Mouse (Mus musculus): ENCODE data around the gene Kri1. TPM values are rescaled to one million over a fixed set of nuclear protein-coding genes. Genes with fewer than 3 reads are reported as not detected.
"Not testable (repeated sequence)": the region's sequence is repeated elsewhere in the genome, so short reads cannot be mapped to it uniquely, and the experiment has no call there.

The Kri1 gene
- polyA plus RNA-seq, 1 experiment from 2014 or later, result 8.7 TPM

DNA sequence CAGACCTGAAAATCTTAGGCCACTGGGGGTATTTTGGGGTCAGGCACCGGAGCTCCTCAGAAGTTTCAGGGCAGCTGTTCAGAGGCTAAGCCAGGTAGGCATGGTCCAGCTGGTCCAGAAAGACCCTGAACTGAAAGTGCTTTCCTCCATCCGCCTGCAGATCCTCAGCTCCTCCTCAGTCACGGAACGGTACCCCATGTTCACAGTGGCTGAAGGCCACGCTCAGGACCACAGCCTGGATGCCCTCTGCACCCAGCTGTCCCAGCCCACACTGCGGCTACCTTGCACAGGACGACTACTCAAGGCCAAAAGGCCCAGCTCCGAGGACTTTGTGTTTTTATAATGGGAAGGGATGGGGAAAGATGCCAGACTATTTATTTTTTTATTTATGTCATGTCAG, 14.7 kb downstream of the Kri1 start:
- peaks cover 82% of the 10 kb centered on the region for H3K36me3 ChIP-seq (ENCODE audit: insufficient read depth, low read length)
- H3K9me3 ChIP-seq (replicated peaks; ENCODE audit: low read length), result no peaks in the 10 kb centered on the region
- TF ChIP-seq CTCF (IDR thresholded peaks at IDR 0.05; ENCODE audit: low read depth), result no peak
- no peaks in the 10 kb centered on the region for H3K27me3 ChIP-seq (ENCODE audit: insufficient read depth, low read length)
- H3K27ac ChIP-seq, result no peak overlapping the region
- 75% methylated on average over 8 of the region's 8 CpGs for WGBS
- no peaks in the 10 kb centered on the region for H3K4me1 ChIP-seq (replicated peaks; ENCODE audit: insufficient read depth, low read length)
- no peak overlapping the region for H3K4me2 ChIP-seq (ENCODE audit: low read length)
- DNase-seq (ENCODE audit: low spot score), result no peak
- no peak overlapping the region for H3K4me3 ChIP-seq (replicated peaks; ENCODE audit: low read depth, low read length)
- no peak overlapping the region for H3K9ac ChIP-seq (ENCODE audit: low read depth, low read length)
- ATAC-seq (replicated peaks; ENCODE audit: low FRiP score, low read depth), result no peak

DNA sequence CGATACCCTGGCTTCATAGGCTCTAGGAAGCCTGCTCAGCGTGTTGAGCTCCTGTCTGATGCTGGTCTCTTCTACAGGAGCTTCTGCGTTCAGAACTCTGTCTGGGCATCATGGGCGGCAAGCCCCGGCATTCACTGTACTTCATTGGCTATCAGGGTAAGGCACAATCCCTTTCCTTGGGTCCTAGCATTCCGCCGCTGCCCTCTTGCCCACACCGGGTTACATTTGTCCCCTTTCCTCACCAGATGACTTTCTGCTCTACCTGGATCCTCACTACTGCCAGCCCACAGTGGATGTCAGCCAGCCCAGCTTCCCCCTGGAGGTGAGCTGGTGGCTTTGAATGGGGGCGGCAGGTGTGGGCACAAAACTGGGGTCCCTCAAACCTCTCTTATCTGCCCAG, 15.4 kb downstream of the Kri1 start:
- peaks cover 78% of the 10 kb centered on the region for H3K36me3 ChIP-seq (ENCODE audit: insufficient read depth, low read length)
- TF ChIP-seq CTCF (IDR thresholded peaks at IDR 0.05; ENCODE audit: low read depth), result no peak
- no peak overlapping the region for H3K4me2 ChIP-seq (ENCODE audit: low read length)
- H3K9me3 ChIP-seq (replicated peaks; ENCODE audit: low read length), result no peaks in the 10 kb centered on the region
- DNase-seq (ENCODE audit: low spot score) (no peak), ATAC-seq (replicated peaks; ENCODE audit: low FRiP score, low read depth) (no peak)
- no peak overlapping the region for H3K4me3 ChIP-seq (replicated peaks; ENCODE audit: low read depth, low read length)
- no peaks in the 10 kb centered on the region for H3K27me3 ChIP-seq (ENCODE audit: insufficient read depth, low read length)
- no peak overlapping the region for H3K27ac ChIP-seq
- no peaks in the 10 kb centered on the region for H3K4me1 ChIP-seq (replicated peaks; ENCODE audit: insufficient read depth, low read length)
- no peak overlapping the region for H3K9ac ChIP-seq (ENCODE audit: low read depth, low read length)
- 90% methylated on average over 9 of the region's 9 CpGs for WGBS

DNA sequence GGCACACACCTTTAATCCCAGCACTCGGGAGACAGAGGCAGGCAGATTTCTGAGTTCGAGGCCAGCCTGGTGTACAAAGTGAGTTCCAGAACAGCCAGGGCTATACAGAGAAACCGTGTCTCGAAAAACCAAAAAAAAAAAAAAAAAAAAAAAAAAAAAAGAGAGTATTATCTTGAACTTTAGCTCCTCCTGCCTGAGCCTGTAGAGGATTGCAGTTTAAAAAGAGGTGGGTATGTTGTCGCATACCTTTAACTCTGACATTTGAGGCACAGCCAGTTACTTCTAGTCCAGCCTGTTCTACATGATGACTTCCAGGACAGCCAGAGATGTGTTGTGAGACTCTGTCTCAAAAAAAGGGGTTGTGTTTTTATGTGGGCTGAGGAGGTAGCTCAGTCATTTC, 18.2 kb downstream of the Kri1 start:
- H3K9ac ChIP-seq (ENCODE audit: low read depth, low read length); H3K4me1 ChIP-seq (replicated peaks; ENCODE audit: insufficient read depth, low read length); H3K27me3 ChIP-seq (ENCODE audit: insufficient read depth, low read length); DNase-seq (ENCODE audit: low spot score); H3K4me2 ChIP-seq (ENCODE audit: low read length); ATAC-seq (replicated peaks; ENCODE audit: low FRiP score, low read depth); H3K9me3 ChIP-seq (replicated peaks; ENCODE audit: low read length); H3K4me3 ChIP-seq (replicated peaks; ENCODE audit: low read depth, low read length); H3K27ac ChIP-seq: not testable (repeated sequence)
- H3K36me3 ChIP-seq (ENCODE audit: insufficient read depth, low read length), result peaks cover 56% of the 10 kb centered on the region
- 70% methylated on average over 5 of the region's 5 CpGs for WGBS

DNA sequence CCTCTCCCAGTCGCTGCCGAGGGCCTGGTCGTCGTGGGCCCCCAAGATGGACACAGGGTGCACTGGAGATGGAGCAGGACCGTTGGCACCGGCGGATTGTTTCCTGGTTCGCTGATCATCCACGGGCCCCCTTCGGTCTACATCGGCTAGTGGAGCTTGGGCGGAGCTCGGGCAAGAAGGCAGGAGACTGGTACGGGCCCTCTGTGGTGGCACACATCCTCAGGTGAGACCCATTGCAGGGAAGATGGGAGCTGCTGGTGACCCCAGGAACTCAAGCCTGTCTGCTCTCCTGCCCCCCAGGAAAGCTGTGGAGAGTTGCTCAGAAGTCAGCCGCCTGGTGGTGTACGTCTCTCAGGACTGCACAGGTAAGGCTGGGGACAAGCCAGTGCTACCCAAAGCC, 19.5 kb downstream of the Kri1 start:
- Histone ChIP-seq H3K27me3 (ENCODE audit: insufficient read depth, low read length) (no peaks in the 10 kb centered on the region), H3K36me3 (ENCODE audit: insufficient read depth, low read length) (peaks cover 45% of the 10 kb centered on the region), H3K4me2 (ENCODE audit: low read length) (no peak overlapping the region), H3K9ac (ENCODE audit: low read depth, low read length) (no peak overlapping the region), H3K4me1 (replicated peaks; ENCODE audit: insufficient read depth, low read length) (peaks cover 9% of the 10 kb centered on the region), H3K9me3 (replicated peaks; ENCODE audit: low read length) (no peaks in the 10 kb centered on the region), H3K27ac (no peak overlapping the region), H3K4me3 (replicated peaks; ENCODE audit: low read depth, low read length) (no peak overlapping the region)
- WGBS, result 91% methylated on average over 16 of the region's 16 CpGs
- no peak for TF ChIP-seq CTCF (IDR thresholded peaks at IDR 0.05; ENCODE audit: low read depth)
- DNase-seq (ENCODE audit: low spot score) (no peak), ATAC-seq (replicated peaks; ENCODE audit: low FRiP score, low read depth) (no peak)

DNA sequence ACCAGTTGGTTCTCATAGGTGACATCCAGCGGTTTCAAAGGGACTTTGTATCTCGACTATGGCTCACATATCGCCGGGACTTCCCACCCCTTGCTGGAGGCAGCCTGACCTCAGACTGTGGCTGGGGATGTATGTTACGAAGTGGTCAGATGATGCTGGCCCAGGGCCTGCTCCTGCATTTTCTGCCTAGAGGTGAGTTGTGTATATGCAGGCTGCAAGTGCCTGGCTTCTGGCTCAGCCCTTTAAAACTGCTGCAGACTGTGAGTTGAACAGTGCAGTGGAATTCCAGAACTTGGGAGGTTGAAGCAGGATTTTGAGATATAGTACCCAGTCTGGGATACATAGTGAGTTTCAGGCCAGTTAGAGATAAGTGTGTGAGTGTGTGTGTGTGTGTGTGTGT, 20.9 kb downstream of the Kri1 start:
- WGBS, result 83% methylated on average over 5 of the region's 5 CpGs
- Histone ChIP-seq H3K9me3 (replicated peaks; ENCODE audit: low read length) (no peaks in the 10 kb centered on the region), H3K4me3 (replicated peaks; ENCODE audit: low read depth, low read length) (no peak overlapping the region), H3K4me1 (replicated peaks; ENCODE audit: insufficient read depth, low read length) (peaks cover 9% of the 10 kb centered on the region), H3K36me3 (ENCODE audit: insufficient read depth, low read length) (peaks cover 31% of the 10 kb centered on the region), H3K4me2 (ENCODE audit: low read length) (peak overlapping the region; percentile 86; the same call in 1 of the 2 replicates), H3K27ac (no peak overlapping the region), H3K27me3 (ENCODE audit: insufficient read depth, low read length) (no peaks in the 10 kb centered on the region), H3K9ac (ENCODE audit: low read depth, low read length) (peak overlapping the region; percentile 40; the same call in 1 of the 2 replicates)
- ATAC-seq (replicated peaks; ENCODE audit: low FRiP score, low read depth), result no peak
- TF ChIP-seq CTCF (IDR thresholded peaks at IDR 0.05; ENCODE audit: low read depth), result no peak
- DNase-seq (ENCODE audit: low spot score), result no peak

DNA sequence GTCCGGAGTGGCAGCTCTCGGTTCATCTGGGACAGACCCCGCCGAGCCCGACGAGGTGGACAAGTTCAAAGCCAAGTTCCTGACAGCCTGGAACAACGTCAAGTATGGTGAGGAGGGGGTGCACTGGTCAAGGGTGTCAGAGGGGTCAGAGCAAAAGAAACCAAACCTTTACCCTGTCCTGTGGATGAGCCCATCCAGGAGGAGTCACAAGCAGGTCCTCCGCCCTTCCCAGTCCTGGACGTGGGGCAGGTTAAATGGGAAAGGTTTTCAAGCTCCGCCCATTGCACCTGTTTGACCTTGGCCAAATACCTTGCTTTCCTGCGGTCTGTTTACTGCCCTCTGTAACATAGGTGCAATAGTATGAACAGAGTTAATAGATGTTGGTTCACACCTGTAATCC, 22.2 kb downstream of the Kri1 start:
- peak overlapping the region; percentile 86 for H3K4me2 ChIP-seq (ENCODE audit: low read length)
- H3K9ac ChIP-seq (ENCODE audit: low read depth, low read length), result peak overlapping the region; percentile 91
- H3K27ac ChIP-seq, result peak overlapping the region; percentile 83
- H3K9me3 ChIP-seq (replicated peaks; ENCODE audit: low read length), result no peaks in the 10 kb centered on the region
- ATAC-seq (replicated peaks; ENCODE audit: low FRiP score, low read depth) (peak; percentile 47), DNase-seq (ENCODE audit: low spot score) (no peak)
- H3K4me1 ChIP-seq (replicated peaks; ENCODE audit: insufficient read depth, low read length), result peaks cover 9% of the 10 kb centered on the region
- no peaks in the 10 kb centered on the region for H3K27me3 ChIP-seq (ENCODE audit: insufficient read depth, low read length)
- H3K36me3 ChIP-seq (ENCODE audit: insufficient read depth, low read length), result peaks cover 18% of the 10 kb centered on the region
- no peak for TF ChIP-seq CTCF (IDR thresholded peaks at IDR 0.05; ENCODE audit: low read depth)
- 5% methylated on average over 11 of the region's 11 CpGs for WGBS
- peak overlapping the region; percentile 83 for H3K4me3 ChIP-seq (replicated peaks; ENCODE audit: low read depth, low read length)

DNA sequence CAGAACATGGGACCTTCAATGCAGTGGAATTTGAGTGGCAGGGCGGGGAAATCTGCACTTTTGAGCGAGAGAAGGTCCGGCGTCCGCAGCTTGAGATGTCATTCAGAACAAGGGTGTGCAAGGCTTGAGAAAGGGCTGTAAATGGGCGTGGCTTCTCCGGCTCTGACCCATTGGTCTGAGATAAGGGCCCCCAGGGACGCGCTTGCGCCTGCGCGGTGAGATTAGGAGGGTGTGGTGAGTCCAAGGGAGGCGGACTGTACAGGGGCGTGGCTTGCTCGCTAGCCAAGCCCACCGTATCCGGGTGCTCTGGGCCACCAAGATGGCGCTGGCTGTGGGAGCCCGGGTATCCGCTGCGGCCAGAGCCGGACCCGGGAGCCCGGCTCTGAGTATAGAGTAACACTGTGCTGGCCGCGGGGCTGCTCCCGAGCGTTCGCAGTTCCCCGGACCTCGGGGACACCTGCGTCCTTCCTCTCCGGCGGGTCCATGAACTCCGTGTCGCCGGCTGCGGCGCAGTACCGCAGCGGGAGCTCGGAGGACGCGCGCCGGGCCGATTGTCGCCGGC, 22.7 kb downstream of the Kri1 start, which contains the start of gene Atg4d:
TSS of gene Atg4d (plus strand) at position 294 of the 562 bp plus-strand sequence.
- Histone ChIP-seq H3K27me3 (ENCODE audit: insufficient read depth, low read length) (no peaks in the 10 kb centered on the region), H3K9me3 (replicated peaks; ENCODE audit: low read length) (no peaks in the 10 kb centered on the region), H3K4me2 (ENCODE audit: low read length) (peak within 1 kb of the TSS; percentile 86), H3K4me3 (replicated peaks; ENCODE audit: low read depth, low read length) (peak within 1 kb of the TSS; percentile 83), H3K9ac (ENCODE audit: low read depth, low read length) (peak within 1 kb of the TSS; percentile 91), H3K27ac (peak within 1 kb of the TSS; percentile 83), H3K36me3 (ENCODE audit: insufficient read depth, low read length) (peaks cover 14% of the 10 kb centered on the region), H3K4me1 (replicated peaks; ENCODE audit: insufficient read depth, low read length) (peaks cover 9% of the 10 kb centered on the region)
- peak; percentile 99 for DNase-seq (ENCODE audit: low spot score)
- under 1% methylated on average over 47 of the region's 49 CpGs for WGBS
- peak; percentile 95 for ATAC-seq (replicated peaks; ENCODE audit: low FRiP score, low read depth)
- no peak for TF ChIP-seq CTCF (IDR thresholded peaks at IDR 0.05; ENCODE audit: low read depth)
